Mouse (Mus musculus) brain, embryonic 14.5 days (tissue): ENCODE measurements around the gene Hist1h2an.
"Not testable (repeated sequence)": the region's sequence is repeated elsewhere in the genome, so short reads cannot be mapped to it uniquely, and the experiment has no call there.

Source experiments
- CTCF ChIP-seq: fragments of 200-500 bp; IDR thresholded peaks from 2 replicates; pipeline ENCODE4 v1.5.1; 2012; ENCODE audit warnings: inconsistent platforms, mild to moderate bottlenecking, moderate library complexity, borderline replicate concordance; ENCODE audit not compliant: insufficient read depth, insufficient read length; ENCODE audit errors: extremely low read depth
- POLR2A ChIP-seq: fragments of 200-500 bp; IDR thresholded peaks from 2 replicates; pipeline ENCODE4 v1.6.1; 2012; ENCODE audit warnings: mild to moderate bottlenecking, inconsistent platforms, borderline replicate concordance; ENCODE audit not compliant: poor library complexity, insufficient read depth, insufficient read length, severe bottlenecking; ENCODE audit errors: extremely low read depth

DNA sequence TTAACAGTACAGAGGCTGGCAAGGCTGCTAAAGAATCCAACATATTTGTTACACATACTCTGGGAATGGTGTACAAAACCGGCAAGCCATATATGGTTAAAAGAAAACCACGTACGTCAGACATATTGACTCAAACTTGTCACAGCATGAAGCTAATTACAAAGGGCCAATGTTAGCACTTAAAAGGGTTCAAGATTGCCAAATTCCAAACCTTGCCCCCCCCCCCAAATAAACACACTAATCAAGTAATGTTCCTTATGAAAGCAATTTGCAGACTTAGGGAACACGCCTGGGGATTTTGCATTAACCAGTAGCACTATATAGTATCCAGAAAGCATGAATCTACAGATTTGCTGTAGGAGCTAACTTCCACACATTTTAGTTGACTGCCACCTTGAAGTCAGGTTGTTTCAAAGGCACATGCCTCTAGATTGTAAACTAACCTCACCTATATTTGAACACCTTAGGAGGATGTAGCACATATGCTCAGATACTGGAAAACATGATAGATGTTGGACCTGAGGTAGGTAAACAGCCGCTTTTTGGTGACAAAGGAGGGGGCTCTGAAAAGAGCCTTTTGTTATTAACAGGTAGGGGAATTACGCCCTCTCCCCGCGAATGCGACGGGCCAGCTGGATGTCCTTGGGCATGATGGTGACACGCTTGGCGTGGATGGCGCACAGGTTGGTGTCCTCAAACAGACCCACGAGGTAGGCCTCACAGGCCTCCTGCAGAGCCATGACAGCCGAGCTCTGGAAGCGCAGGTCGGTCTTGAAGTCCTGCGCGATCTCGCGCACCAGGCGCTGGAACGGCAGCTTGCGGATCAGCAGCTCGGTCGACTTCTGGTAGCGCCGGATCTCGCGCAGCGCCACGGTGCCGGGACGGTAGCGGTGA lies 4.4 kb downstream of the Hist1h2an start:
- TF ChIP-seq POLR2A, CTCF: not testable (repeated sequence)
